Mouse (Mus musculus) thymus, adult 2 months (tissue): Measurements from ENCODE around the gene Usp54. TPM values are rescaled to one million over a fixed set of nuclear protein-coding genes. Genes with fewer than 3 reads are reported as not detected.
A peak's percentile ranks its signal among the peaks of the same experiment; 100 is the strongest.
"Not testable (repeated sequence)": the region's sequence is repeated elsewhere in the genome, so short reads cannot be mapped to it uniquely, and the experiment has no call there.

Source experiments
- DNase-seq: peaks from one replicate; pipeline ENCODE4 v3.0.0; 2021
- H3K27ac ChIP-seq: fragments of 200-500 bp; 2 replicates; pipeline ENCODE4 v1.5.1; 2012; ENCODE audit warnings: low read length, control low read depth; ENCODE audit not compliant: control insufficient read depth, insufficient read depth
- H3K27me3 ChIP-seq: fragments of 200-500 bp; 2 replicates; pipeline ENCODE4 v1.6.1; 2012; ENCODE audit warnings: mild to moderate bottlenecking, low read length, moderate library complexity, mixed read lengths; ENCODE audit not compliant: control insufficient read depth, insufficient read depth
- H3K36me3 ChIP-seq: fragments of 200-500 bp; 2 replicates; pipeline ENCODE4 v1.6.1; 2012; ENCODE audit warnings: mild to moderate bottlenecking, low read length, moderate library complexity; ENCODE audit not compliant: control insufficient read depth, insufficient read depth
- H3K4me1 ChIP-seq: fragments of 200-500 bp; replicated peaks from 2 replicates; pipeline ENCODE4 v1.6.1; 2012; ENCODE audit warnings: low read length; ENCODE audit not compliant: control insufficient read depth, insufficient read depth
- H3K4me3 ChIP-seq: fragments of 200-500 bp; 2 replicates; pipeline ENCODE4 v1.5.1; 2012; ENCODE audit warnings: mild to moderate bottlenecking, low read length, control low read depth, moderate library complexity; ENCODE audit not compliant: control insufficient read depth, insufficient read depth
- CTCF ChIP-seq: fragments of 200-500 bp; IDR thresholded peaks from 2 replicates; pipeline ENCODE4 v1.5.1; 2012; ENCODE audit warnings: mild to moderate bottlenecking, control low read depth, low read length, moderate library complexity, borderline replicate concordance; ENCODE audit not compliant: control insufficient read depth, poor library complexity, insufficient read depth; ENCODE audit errors: extremely low read depth
- POLR2A ChIP-seq: fragments of 200-500 bp; IDR thresholded peaks from 2 replicates; pipeline ENCODE4 v1.6.1; 2012; ENCODE audit warnings: mild to moderate bottlenecking, low read length, control low read depth, moderate library complexity; ENCODE audit not compliant: control insufficient read depth, poor library complexity, insufficient read depth; ENCODE audit errors: extremely low read depth
- WGBS: fragments of 180-500 bp; shearing (Covaris S2); methylation state at CpG from one replicate; pipeline ENCODE4 v1.1.7; 2018; 5-methylcytosine and 5-hydroxymethylcytosine counted together
- polyA plus RNA-seq: library from polyadenylated mRNA; depleted of rRNA; stranded (reverse); fragments of >200 nt; gene quantifications from 2 replicates; pipeline ENCODE4 v1.2.3, GENCODE M21; 2012

The Usp54 gene
- polyA plus RNA-seq, 1 experiment, result 3.9 TPM

DNA sequence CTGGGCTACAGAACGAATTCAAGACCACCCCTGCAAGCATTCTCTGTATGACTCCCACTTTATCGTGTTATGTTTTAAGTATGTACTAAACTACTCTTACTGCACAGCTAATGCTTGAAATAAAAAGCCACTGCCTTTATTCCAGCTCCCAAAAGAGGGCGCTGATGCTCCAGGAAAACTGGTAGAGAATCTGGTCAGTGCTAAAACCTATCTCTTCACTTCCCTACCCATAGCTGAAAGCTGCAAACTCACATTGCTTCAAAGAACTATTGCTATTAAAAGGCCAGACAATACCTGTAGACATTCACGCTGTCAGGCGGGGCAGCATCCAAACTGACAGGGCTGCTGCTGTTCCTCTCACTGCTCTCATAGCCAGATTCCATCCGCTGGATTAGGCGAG is 64.7 kb downstream of the Usp54 start:
- no peaks in the 10 kb centered on the region for H3K27me3 ChIP-seq
- no peak overlapping the region for H3K27ac ChIP-seq
- H3K4me1 ChIP-seq, result no peaks in the 10 kb centered on the region
- TF ChIP-seq CTCF (no peak), POLR2A (no peak)
- H3K36me3 ChIP-seq, result no peaks in the 10 kb centered on the region
- WGBS, result 62% methylated on average over 7 of the region's 7 CpGs
- no peak overlapping the region for H3K4me3 ChIP-seq
- peak; percentile 72 for DNase-seq

DNA sequence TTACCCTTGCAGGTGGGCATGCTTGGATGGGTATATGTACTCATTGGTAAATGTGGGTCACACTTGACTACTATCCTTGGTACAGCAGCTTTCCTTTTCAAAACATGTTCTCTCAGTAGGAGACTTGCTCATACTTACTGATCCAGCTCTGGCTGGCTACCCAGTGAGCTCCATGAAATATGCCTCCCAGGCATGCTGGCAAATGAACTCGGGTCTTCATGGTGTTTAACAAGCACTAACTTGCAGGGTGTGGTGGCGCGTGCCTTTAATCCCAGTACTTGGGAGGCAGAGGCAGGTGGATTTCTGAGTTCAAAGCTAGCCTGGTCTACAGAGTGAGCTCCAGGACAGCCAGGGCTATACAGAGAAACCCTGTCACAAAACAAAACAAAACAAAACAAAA is 67.7 kb downstream of the Usp54 start:
- 97% methylated on average over 3 of the region's 3 CpGs for WGBS
- not testable (repeated sequence) for DNase-seq, H3K27ac ChIP-seq, H3K4me1 ChIP-seq, H3K36me3 ChIP-seq, H3K27me3 ChIP-seq, H3K4me3 ChIP-seq

DNA sequence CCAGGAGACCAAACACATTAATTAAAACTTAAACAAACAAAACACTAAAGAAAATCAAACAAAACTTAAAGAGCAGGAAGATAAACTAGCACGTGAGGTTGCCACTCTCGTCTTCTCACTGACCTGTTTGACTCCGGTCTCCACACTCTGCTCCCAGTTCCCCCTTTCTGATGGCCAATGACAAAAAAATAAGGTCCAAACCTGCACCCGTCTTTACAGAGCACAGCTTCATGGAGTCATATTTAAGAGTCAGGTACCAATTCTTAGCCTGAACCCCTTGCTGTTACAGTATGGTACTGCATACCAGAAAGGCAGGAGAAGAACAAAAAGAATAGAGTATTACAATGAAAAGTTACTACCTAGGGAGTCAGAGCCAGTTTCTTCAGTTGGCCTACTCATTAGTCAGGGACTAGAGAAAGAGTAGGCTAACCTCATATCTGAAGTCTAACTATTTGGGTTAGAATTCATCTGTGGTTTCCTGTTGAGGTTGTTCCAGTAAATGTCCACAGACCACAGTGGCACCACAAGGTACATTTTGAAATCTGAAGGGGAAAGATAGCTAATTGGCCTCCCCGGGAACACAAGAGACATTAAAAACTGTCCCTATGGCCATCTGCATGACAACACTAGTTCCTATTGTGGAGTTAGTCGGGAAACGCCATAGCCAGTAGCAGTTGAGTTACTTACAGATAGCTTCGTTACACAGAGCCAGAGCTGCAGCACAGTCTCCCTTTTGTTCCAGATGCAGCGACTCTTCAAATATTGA is 75.4 kb downstream of the Usp54 start:
- DNase-seq, result no peak
- 31% methylated on average over 9 of the region's 9 CpGs for WGBS
- H3K36me3 ChIP-seq, result no peaks in the 10 kb centered on the region
- no peak overlapping the region for H3K4me3 ChIP-seq
- H3K27me3 ChIP-seq, result no peaks in the 10 kb centered on the region
- H3K27ac ChIP-seq, result no peak overlapping the region
- H3K4me1 ChIP-seq, result peaks cover 3% of the 10 kb centered on the region; the same call in 1 of the 2 replicates
- TF ChIP-seq POLR2A, result no peak
- no peak for TF ChIP-seq CTCF

DNA sequence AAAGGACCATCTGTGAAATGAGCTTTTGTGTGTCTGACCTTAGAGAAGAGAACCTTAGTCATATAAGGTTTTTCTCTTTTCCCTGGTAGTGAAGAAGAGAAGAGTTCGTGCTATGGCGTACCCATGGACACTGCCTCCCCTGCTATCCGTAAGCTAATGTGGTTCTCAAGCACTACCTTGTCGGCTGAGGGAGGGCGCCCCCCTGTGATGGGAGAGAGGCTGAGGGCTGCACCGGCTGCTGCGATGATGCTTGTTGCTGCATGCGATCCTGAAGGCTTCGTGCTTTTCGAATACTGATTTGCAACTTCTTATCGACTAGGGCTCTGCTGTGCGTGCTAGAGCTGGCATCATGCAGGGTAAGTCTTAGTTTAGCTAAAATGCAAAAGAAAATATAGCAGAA is 76.2 kb downstream of the Usp54 start:
- Histone ChIP-seq H3K36me3 (no peaks in the 10 kb centered on the region), H3K27ac (no peak overlapping the region), H3K4me3 (no peak overlapping the region), H3K4me1 (peaks cover 3% of the 10 kb centered on the region; the same call in 1 of the 2 replicates), H3K27me3 (no peaks in the 10 kb centered on the region)
- TF ChIP-seq POLR2A, result no peak
- TF ChIP-seq CTCF, result no peak
- WGBS, result 86% methylated on average over 12 of the region's 12 CpGs
- DNase-seq, result peak; percentile 39

DNA sequence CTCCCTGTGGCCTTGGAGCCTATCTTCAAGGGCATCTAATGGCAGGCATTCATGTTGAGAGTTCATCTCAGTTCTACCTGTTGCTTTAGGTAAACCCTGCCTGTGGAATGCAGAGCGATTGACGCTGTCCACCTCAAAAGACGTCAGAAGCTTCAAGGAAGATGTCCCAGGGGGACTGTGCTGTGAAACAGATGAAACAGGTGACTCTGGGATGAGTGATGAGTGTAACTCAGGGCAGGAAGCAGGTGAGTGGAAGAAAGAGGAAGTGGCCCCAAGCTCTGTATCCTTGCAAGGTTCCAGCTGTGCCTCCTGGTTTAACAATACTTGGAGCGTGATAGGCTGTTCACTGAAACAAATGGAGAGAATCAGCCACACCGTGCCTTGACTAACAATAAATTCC is 79.0 kb downstream of the Usp54 start:
- Histone ChIP-seq H3K4me3 (no peak overlapping the region), H3K27ac (no peak overlapping the region), H3K27me3 (no peaks in the 10 kb centered on the region), H3K4me1 (peaks cover 3% of the 10 kb centered on the region; the same call in 1 of the 2 replicates), H3K36me3 (no peaks in the 10 kb centered on the region)
- WGBS, result 70% methylated on average over 5 of the region's 5 CpGs
- TF ChIP-seq CTCF (no peak), POLR2A (no peak)
- no peak for DNase-seq

DNA sequence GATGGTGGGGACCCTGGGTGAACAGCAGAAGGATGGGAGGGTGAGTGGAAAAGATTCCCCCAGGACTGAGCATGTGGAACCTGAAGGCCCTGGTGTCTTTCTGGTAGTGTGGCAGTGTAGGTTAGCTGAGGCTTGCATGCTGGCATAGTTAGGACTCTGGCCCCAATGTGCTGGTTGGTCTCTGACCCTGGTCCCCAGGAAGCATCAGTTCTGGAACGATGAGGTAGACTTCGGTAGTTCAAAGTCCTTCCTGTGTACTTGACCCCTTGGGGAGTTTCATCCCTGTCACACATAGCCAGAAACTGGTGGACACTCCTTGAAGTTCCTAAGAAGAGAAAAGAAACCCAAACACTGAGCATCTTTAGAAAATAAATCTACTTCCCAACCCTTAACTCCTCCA is 90.7 kb downstream of the Usp54 start:
- no peaks in the 10 kb centered on the region for H3K27me3 ChIP-seq
- no peak for TF ChIP-seq CTCF
- TF ChIP-seq POLR2A, result no peak
- no peak overlapping the region for H3K4me3 ChIP-seq
- H3K4me1 ChIP-seq, result peaks cover 7% of the 10 kb centered on the region
- no peaks in the 10 kb centered on the region for H3K36me3 ChIP-seq
- DNase-seq, result no peak
- H3K27ac ChIP-seq, result no peak overlapping the region
- WGBS, result 98% methylated on average over 2 of the region's 2 CpGs

DNA sequence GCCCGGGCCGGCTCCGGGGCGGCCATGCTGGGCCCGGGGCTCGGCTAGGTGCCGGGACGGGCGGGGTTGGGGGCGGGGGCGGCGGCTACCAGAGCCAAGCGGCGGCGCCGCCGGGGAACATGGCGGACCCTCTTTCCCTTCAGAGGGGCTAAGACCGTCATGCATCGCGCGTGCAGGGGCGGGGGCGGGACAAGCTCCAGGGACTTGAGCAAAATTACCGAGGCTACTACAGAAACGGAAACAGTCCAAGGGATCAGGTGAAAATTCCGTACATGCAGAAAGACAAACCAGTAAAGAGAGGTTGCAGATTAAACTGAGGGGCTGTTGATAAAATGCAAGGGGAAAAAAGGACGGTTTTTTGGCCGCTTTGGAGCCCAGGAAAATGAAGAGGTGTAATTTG is 94.4 kb downstream of the Usp54 start, which contains the start of gene Ppp3cb:
Gene Ppp3cb (minus strand): TSS at position 159 of the 400 bp plus-strand sequence.
- DNase-seq, result peak; percentile 81
- H3K4me1 ChIP-seq, result no peaks in the 10 kb centered on the region
- TF ChIP-seq POLR2A (peak; percentile 56), CTCF (no peak)
- H3K27me3 ChIP-seq, result no peaks in the 10 kb centered on the region
- H3K4me3 ChIP-seq, result peak within 1 kb of the TSS; percentile 100
- 2% methylated on average over 29 of the region's 29 CpGs for WGBS
- peak within 1 kb of the TSS; percentile 99 for H3K27ac ChIP-seq
- no peaks in the 10 kb centered on the region for H3K36me3 ChIP-seq
